Mouse (Mus musculus): ENCODE data around the gene Fam229a. TPM values are rescaled to one million over a fixed set of nuclear protein-coding genes. Genes with fewer than 3 reads are reported as not detected.
"Not testable (repeated sequence)": the region's sequence is repeated elsewhere in the genome, so short reads cannot be mapped to it uniquely, and the experiment has no call there.

Fam229a gene
- total RNA-seq (2021), result under 1 TPM in 1 of 2 experiments, not detected in 1; 0.66 TPM
- long read RNA-seq, experiment 1, result 0 reads
- long read RNA-seq, experiment 2, result 0 reads

DNA sequence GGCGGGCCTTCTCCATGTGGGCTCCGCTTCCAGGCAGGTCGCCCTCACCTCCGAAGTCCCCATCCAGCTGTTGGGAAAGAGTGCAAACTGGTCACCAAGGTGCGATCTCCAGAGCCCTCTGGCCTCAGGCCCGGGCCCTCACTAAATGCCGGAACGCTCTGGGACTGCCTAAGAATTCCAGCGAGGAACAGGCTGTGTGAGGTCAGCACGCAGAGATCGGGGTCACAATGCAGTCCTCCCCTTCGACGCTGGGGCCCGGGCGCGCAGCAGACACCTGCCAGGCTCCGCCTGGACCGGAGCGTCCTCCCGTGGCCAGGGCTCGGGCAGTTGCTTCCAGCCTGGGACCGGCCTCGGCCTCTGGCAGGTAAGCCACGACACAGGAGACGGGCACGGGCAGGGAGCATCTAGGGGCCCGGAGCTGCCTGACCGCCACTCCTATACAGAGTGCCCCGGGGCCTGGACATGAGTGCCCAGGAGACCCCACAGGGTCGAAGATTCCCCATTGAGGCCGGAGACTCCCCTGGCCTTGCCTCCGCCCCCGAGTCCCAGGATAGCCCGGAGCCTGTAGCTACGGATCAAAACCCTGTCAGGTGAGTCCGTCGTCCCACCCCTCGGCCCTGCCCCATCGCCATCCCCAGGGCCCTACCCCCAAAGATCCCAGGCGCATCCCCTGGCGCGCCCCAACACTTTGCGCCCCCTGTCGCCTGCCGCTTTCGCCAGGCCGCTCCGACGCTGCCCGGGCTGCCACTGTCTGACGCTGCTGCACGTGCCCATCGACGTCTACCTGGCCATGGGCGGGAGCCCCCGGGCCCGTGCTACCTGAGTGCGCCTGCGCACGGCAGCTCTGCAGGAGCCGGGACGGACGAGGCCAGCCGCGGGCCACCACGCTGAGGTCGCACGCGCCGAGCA lies at the start of gene Fam229a, which contains the start of gene Tssk3:
TSS of gene Fam229a (plus strand) at position 219 of the 909 bp plus-strand sequence.
TSS of gene Tssk3 (minus strand) at position 51 of the 909 bp plus-strand sequence.
- no peak for DNase-seq (ENCODE audit: low spot score in 2 of 2)

DNA sequence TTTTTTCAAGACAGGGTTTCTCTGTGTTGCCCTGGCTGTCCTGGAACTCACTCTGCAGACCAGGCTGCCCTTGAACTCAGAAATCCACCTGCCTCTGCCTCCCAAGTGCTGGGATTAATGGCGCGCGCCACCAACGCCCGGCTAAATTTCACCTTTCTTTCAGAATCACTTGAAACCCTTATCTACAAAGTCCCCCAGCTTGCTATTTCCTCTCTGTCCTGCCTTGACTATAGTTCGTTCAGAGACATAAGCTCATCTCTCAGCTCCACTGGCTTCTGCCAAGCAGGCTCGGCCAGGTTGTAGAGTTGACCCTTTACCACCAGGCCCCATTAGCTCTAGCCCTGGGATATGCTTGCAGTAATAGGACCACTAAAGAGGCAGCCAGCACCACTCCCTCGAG lies 43.6 kb upstream of the Fam229a start:
- no peak for DNase-seq (ENCODE audit: low spot score in 2 of 2)

- DNase-seq (ENCODE audit: low spot score in 2 of 2), result no peak
Observed at GRCm38 (mm10) chr4:129447778-129448563, 43.0 kb upstream of the Fam229a start.

- no peak for DNase-seq (ENCODE audit: low spot score in 2 of 2)
Observed at GRCm38 (mm10) chr4:129448713-129449112, 42.3 kb upstream of the Fam229a start.

DNA sequence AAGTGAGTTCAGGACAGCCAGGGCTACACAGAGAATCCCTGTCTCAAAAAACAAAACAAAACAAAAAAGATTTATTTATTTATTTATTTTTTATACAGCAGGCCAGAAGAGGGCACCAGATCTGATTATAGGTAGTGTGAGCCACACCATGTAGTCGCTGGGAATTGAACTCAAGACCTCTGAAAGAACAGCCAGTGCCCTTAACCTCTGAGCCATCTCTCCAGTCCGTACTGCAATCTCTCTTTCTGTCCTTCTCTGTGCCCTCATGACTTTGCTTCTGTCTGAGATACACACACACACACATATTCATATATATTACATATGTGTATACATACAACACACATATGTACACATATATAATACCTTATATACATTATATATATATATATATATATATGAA lies 40.1 kb upstream of the Fam229a start:
- no peak for DNase-seq (ENCODE audit: low spot score in 2 of 2)

- DNase-seq (ENCODE audit: low spot score in 2 of 2), result no peak
Observed at GRCm38 (mm10) chr4:129451471-129452169, 39.4 kb upstream of the Fam229a start.

DNA sequence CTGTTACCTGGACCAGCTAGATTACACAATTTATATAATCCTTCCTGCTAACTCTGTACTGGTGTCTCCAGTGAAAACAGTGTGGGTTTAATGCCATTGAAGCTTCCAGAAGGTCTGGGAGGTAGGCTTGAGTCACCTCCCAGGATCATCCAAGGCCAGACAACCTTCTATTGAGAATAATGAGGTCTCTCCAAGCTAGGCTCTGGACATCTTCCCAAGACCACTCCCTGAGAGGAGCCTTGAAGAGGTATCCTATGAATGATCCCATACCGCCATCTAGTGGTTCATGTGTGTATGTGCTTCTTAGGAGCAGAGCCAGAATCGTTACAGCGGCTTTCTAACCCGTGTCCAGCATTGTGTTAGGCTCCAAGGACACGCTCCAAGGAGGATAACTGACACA lies 35.7 kb upstream of the Fam229a start:
- peak; percentile 57 to 66 for DNase-seq (ENCODE audit: low spot score in 2 of 2)

DNA sequence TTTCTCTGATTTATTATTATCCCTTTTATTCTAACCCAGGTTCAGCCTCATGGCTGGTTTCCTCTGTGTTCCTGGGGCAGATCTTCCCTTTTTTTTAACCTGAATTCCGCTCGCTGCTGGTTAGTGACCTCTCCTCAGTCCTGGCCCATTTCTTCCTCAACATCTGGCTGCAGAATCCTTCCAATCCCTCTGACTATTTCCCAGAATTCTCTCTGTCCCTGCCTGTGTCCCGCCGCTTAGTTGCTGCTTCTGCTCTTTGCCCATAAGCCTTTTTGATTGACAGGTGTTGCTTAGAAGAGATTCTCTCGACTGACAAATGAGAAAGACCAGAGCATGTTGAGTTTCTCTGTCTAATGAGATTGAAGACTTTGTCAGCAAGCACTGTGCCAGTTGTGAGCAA lies 34.9 kb upstream of the Fam229a start:
- DNase-seq (ENCODE audit: low spot score in 2 of 2), result no peak

- not testable (repeated sequence) for DNase-seq (ENCODE audit: low spot score in 2 of 2)
Observed at GRCm38 (mm10) chr4:129457311-129457710, 33.7 kb upstream of the Fam229a start.

DNA sequence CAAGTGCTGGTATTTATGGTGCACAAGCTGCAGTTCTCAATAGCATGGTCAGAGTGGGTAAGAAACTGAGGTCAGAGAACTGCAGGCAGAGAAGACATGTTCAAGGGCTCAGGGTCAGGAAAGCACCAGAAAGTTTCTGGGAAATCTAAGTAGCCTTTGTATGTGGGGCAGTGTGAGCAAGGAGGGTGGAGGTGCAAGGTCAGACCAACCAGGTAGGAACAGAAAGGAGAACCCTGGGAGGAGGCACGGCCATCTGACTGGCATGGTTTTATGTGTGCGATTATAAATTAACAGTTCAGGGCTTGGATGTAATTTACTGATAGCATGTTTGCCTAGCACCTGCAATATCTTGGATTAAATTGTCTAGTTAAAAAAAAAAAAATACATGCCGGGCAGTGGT lies 31.3 kb upstream of the Fam229a start:
- DNase-seq (ENCODE audit: low spot score in 2 of 2), result no peak

GRCm38 (mm10) chr4:129460827-129461182 lies 30.2 kb upstream of the Fam229a start:
- no peak for DNase-seq (ENCODE audit: low spot score in 2 of 2)

GRCm38 (mm10) chr4:129461183-129461960 lies 29.6 kb upstream of the Fam229a start, which contains the start of gene Bsdc1:
Gene Bsdc1, plus strand, starts transcription at chr4:129461581.
- peak; percentile 98 to 99 for DNase-seq (ENCODE audit: low spot score in 2 of 2)

DNA sequence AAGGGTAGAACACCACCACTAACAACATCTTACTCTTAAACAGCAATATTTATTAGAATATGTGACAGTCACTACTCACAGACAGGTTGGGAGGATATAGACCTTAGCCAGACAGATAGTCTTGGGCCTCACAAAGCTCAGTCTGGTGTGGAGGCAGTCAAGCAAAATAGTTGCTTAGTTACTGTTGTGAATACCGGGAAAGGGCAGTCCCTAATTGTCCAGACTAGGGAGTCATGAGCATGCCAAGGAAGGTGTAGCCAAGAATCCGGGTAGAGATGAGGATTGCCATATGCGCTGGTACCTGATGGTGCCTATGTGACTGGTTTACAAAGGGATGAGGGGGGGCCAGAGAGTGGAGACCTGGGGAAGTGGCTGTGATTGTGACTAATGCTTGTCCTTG lies 28.9 kb upstream of the Fam229a start:
- no peak for DNase-seq (ENCODE audit: low spot score in 2 of 2)

- no peak for DNase-seq (ENCODE audit: low spot score in 2 of 2)
Observed at GRCm38 (mm10) chr4:129463097-129464059, 27.6 kb upstream of the Fam229a start.

DNA sequence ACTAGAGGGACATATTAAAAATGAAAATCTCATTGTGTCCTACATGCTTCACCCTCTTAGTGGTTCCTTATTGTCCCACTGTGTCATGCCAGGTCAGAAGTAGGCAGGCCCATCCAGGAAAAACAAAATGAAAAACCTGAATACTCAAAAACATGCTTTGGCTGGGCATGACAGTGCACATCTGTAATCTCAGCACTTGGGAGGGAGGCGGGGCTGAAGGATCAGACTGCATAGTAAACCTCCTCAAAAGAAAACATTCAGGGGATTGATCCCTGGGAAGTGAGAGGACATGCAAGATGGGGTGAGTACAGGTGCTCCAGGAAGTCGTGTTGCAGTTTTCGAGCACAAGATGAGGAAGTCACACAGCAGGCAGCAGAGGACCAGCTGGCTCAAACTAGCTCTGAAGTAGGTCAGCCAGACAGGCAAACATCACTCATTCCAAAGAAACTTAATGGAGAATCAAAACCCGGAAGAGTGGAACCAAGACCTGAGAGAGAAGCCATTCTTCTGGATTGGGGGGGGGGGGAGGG lies 26.6 kb upstream of the Fam229a start:
- no peak for DNase-seq (ENCODE audit: low spot score in 2 of 2)

DNA sequence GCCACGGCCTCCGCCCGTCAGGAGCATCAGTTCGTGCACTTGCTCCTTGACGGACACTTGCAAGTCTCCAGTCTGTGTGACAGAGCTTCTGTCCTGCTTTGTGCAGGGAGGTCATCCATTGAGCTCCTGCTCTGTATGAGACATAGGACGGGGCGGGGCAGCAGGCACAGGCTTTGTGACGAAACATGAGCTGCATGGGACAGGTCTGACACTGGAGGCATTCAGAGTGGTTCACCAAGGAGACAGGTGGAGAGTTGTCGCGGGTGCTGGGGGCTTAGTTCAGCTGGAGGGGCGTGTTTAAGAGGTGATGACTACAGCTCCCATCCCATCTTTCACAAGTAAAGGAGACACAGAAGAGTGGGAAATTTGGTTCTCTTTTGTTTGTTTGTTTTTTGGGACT lies 14.9 kb upstream of the Fam229a start:
- no peak for DNase-seq (ENCODE audit: low spot score in 2 of 2)

- DNase-seq (ENCODE audit: low spot score in 2 of 2), result no peak
Observed at GRCm38 (mm10) chr4:129479863-129480262, 11.1 kb upstream of the Fam229a start.

GRCm38 (mm10) chr4:129481090-129481489 lies 9.9 kb upstream of the Fam229a start:
- peak in 1 of 2 experiments; percentile 30 for DNase-seq (ENCODE audit: low spot score in 2 of 2)

GRCm38 (mm10) chr4:129494681-129495080 lies 3.7 kb downstream of the Fam229a start:
- DNase-seq (ENCODE audit: low spot score in 2 of 2), result no peak

All from left cerebral cortex, adult 18-20 months (tissue).